Mouse (Mus musculus) neural tube, embryonic 10.5 days (tissue): ENCODE data around the gene Cdk5.

Experiments used
- DNase-seq: peaks from one replicate; pipeline ENCODE4 v3.0.0-alpha.2; 2017; ENCODE audit warnings: low spot score; ENCODE audit errors: extremely low spot score

Gene Cdk5

GRCm38 (mm10) chr5:24374666-24375328, 48.5 kb downstream of the Cdk5 start:
- no peak for DNase-seq

- no peak for DNase-seq
Observed at GRCm38 (mm10) chr5:24374216-24374615, 49.1 kb downstream of the Cdk5 start.

- DNase-seq: no peak
Observed at GRCm38 (mm10) chr5:24373807-24374206, 49.5 kb downstream of the Cdk5 start.

GRCm38 (mm10) chr5:24369767-24370166, 53.6 kb downstream of the Cdk5 start:
- no peak for DNase-seq
